Mouse (Mus musculus) spleen, adult 2 months (tissue): Measurements from ENCODE around the gene Nr2f2. TPM values are rescaled to one million over a fixed set of nuclear protein-coding genes. Genes with fewer than 3 reads are reported as not detected.
A peak's percentile ranks its signal among the peaks of the same experiment; 100 is the strongest.

Experiments
- DNase-seq, 2 experiments: peaks; one replicate each; pipeline versions ENCODE4 v3.0.0 to v3.0.0-alpha.2; 2012 to 2021; ENCODE audit warnings: low spot score in 2 of 2, low read depth in 1 of 2
- H3K27ac ChIP-seq: fragments of 200-500 bp; 2 replicates; pipeline ENCODE4 v1.5.1; 2012; ENCODE audit warnings: low read length, inconsistent platforms; ENCODE audit not compliant: insufficient read depth
- H3K27me3 ChIP-seq: fragments of 200-500 bp; 2 replicates; pipeline ENCODE4 v1.6.1; 2012; ENCODE audit warnings: mild to moderate bottlenecking, moderate library complexity, low read length, inconsistent platforms; ENCODE audit not compliant: control insufficient read depth, insufficient read depth
- H3K36me3 ChIP-seq: fragments of 200-500 bp; 2 replicates; pipeline ENCODE4 v1.6.1; 2012; ENCODE audit warnings: mild to moderate bottlenecking, low read length, inconsistent platforms; ENCODE audit not compliant: control insufficient read depth, insufficient read depth
- H3K4me1 ChIP-seq: fragments of 200-500 bp; 2 replicates; pipeline ENCODE4 v1.6.1; 2011; ENCODE audit warnings: inconsistent platforms; ENCODE audit not compliant: control insufficient read depth, insufficient read depth, insufficient read length
- H3K4me3 ChIP-seq: fragments of 200-500 bp; 2 replicates; pipeline ENCODE4 v1.5.1; 2011; ENCODE audit warnings: mild to moderate bottlenecking, inconsistent platforms; ENCODE audit not compliant: insufficient read depth, insufficient read length; ENCODE audit errors: extremely low read depth
- CTCF ChIP-seq: fragments of 200-500 bp; IDR thresholded peaks from 2 replicates; pipeline ENCODE4 v1.5.1; 2011; ENCODE audit warnings: mild to moderate bottlenecking, inconsistent platforms; ENCODE audit not compliant: insufficient read depth, insufficient read length, insufficient replicate concordance; ENCODE audit errors: extremely low read depth
- POLR2A ChIP-seq: fragments of 200-500 bp; IDR thresholded peaks from 2 replicates; pipeline ENCODE4 v1.6.1; 2011; ENCODE audit warnings: low read depth, low read length, inconsistent platforms
- WGBS: fragments of 180-500 bp; shearing (Covaris S2); methylation state at CpG from one replicate; pipeline ENCODE4 v1.1.7; 2018; 5-methylcytosine and 5-hydroxymethylcytosine counted together
- polyA plus RNA-seq: library from polyadenylated mRNA; depleted of rRNA; stranded (reverse); fragments of >200 nt; gene quantifications from 2 replicates; pipeline ENCODE4 v1.2.3, GENCODE M21; 2012

The Nr2f2 gene
- polyA plus RNA-seq, 1 experiment, result 84.6 TPM

GRCm38 (mm10) chr7:70370552-70371262, 4.2 kb upstream of the Nr2f2 start:
- Histone ChIP-seq H3K36me3 (no peaks in the 10 kb centered on the region), H3K27ac (peak overlapping the region; percentile 58; the same call in 1 of the 2 replicates), H3K4me3 (no peak overlapping the region), H3K4me1 (no peaks in the 10 kb centered on the region), H3K27me3 (peaks cover 4% of the 10 kb centered on the region)
- no peak for TF ChIP-seq CTCF
- TF ChIP-seq POLR2A, result no peak
- DNase-seq, result no peak
- WGBS, result 6% methylated on average over 18 of the region's 18 CpGs

GRCm38 (mm10) chr7:70369731-70370551, 3.4 kb upstream of the Nr2f2 start:
- Histone ChIP-seq H3K4me1 (no peaks in the 10 kb centered on the region), H3K27me3 (peaks cover 4% of the 10 kb centered on the region), H3K4me3 (no peak overlapping the region; the same call in 1 of the 2 replicates), H3K36me3 (no peaks in the 10 kb centered on the region), H3K27ac (peak overlapping the region; percentile 75)
- 9% methylated on average over 47 of the region's 47 CpGs for WGBS
- no peak for DNase-seq
- TF ChIP-seq CTCF (no peak), POLR2A (no peak)

- H3K4me3 ChIP-seq, result no peak overlapping the region; the same call in 1 of the 2 replicates
- WGBS, result 9% methylated on average over 37 of the region's 37 CpGs
- peak overlapping the region; percentile 75 for H3K27ac ChIP-seq
- no peaks in the 10 kb centered on the region for H3K4me1 ChIP-seq
- no peaks in the 10 kb centered on the region for H3K36me3 ChIP-seq
- no peak for TF ChIP-seq POLR2A
- no peak for TF ChIP-seq CTCF
- H3K27me3 ChIP-seq, result peaks cover 4% of the 10 kb centered on the region
- DNase-seq, result no peak
Observed at GRCm38 (mm10) chr7:70369061-70369730, 2.7 kb upstream of the Nr2f2 start.

GRCm38 (mm10) chr7:70368751-70369060, 2.2 kb upstream of the Nr2f2 start:
- H3K4me3 ChIP-seq, result no peak overlapping the region
- peak overlapping the region; percentile 75; the same call in 1 of the 2 replicates for H3K27ac ChIP-seq
- H3K27me3 ChIP-seq, result peaks cover 4% of the 10 kb centered on the region
- H3K36me3 ChIP-seq, result no peaks in the 10 kb centered on the region
- TF ChIP-seq POLR2A (no peak), CTCF (no peak)
- no peak for DNase-seq
- no peaks in the 10 kb centered on the region for H3K4me1 ChIP-seq
- 15% methylated on average over 4 of the region's 4 CpGs for WGBS

GRCm38 (mm10) chr7:70368268-70368655, 1.7 kb upstream of the Nr2f2 start:
- 16% methylated on average over 6 of the region's 6 CpGs for WGBS
- Histone ChIP-seq H3K4me3 (no peak overlapping the region), H3K36me3 (no peaks in the 10 kb centered on the region), H3K4me1 (no peaks in the 10 kb centered on the region), H3K27me3 (peaks cover 4% of the 10 kb centered on the region), H3K27ac (no peak overlapping the region)
- no peak for DNase-seq
- TF ChIP-seq POLR2A, result no peak
- TF ChIP-seq CTCF, result no peak

GRCm38 (mm10) chr7:70367591-70368267, 1.2 kb upstream of the Nr2f2 start:
- no peak for TF ChIP-seq POLR2A
- TF ChIP-seq CTCF, result no peak
- no peak overlapping the region for H3K4me3 ChIP-seq
- H3K27me3 ChIP-seq, result peaks cover 4% of the 10 kb centered on the region
- H3K36me3 ChIP-seq, result no peaks in the 10 kb centered on the region
- WGBS, result 12% methylated on average over 16 of the region's 16 CpGs
- DNase-seq, result no peak
- H3K27ac ChIP-seq, result peak overlapping the region; percentile 52; the same call in 1 of the 2 replicates
- H3K4me1 ChIP-seq, result no peaks in the 10 kb centered on the region

- no peaks in the 10 kb centered on the region for H3K4me1 ChIP-seq
- 5% methylated on average over 1 of the region's 1 CpGs for WGBS
- peak overlapping the region; percentile 62 for H3K27ac ChIP-seq
- no peak overlapping the region for H3K4me3 ChIP-seq
- H3K27me3 ChIP-seq, result peaks cover 9% of the 10 kb centered on the region
- H3K36me3 ChIP-seq, result no peaks in the 10 kb centered on the region
- no peak for DNase-seq
- TF ChIP-seq POLR2A (no peak), CTCF (no peak)
Observed at GRCm38 (mm10) chr7:70366808-70367095, 217 bp upstream of the Nr2f2 start.
